30 mouse cellular contexts compared by ENCODE assay signal in genomic region chr1:23645093-23645492, GRCm38 (mm10).
A peak's percentile ranks its signal among the peaks of the same experiment; 100 is the strongest.
DNase-seq lines count a peak whose midpoint lies in the region; ATAC-seq lines count a peak whose summit lies in the region.
"Had no signal": no experiment of that assay in that cellular context is flagged by ENCODE, and none has a peak within 500 bp of the region (broad histone marks: within the 10 kb centered on the region; RNA-seq: fewer than 3 reads in every experiment).

No protein-coding gene starts in this region.

- no peaks in the 10 kb centered on the region for H3K4me1 ChIP-seq in intestine, embryonic 16.5 days (ENCODE audit: control insufficient read depth, insufficient read depth, low read length)
- H3K4me1 ChIP-seq: heart, embryonic 12.5 days; kidney, embryonic 15.5 days; liver, embryonic 13.5 days had no signal

- no peaks in the 10 kb centered on the region for H3K27me3 ChIP-seq in intestine, embryonic 16.5 days (replicated peaks; ENCODE audit: control insufficient read depth, insufficient read depth, low read length)
- H3K27me3 ChIP-seq: heart, embryonic 12.5 days; hindbrain, embryonic 13.5 days; kidney, embryonic 15.5 days; liver, embryonic 13.5 days had no signal

- H3K4me2 ChIP-seq in intestine, embryonic 16.5 days (ENCODE audit: low read depth, low read length): no peak overlapping the region
- H3K4me2 ChIP-seq: heart, embryonic 12.5 days; hindbrain, embryonic 13.5 days; kidney, embryonic 15.5 days; liver, embryonic 13.5 days had no signal

- no peaks in the 10 kb centered on the region for H3K9me3 ChIP-seq in intestine, embryonic 16.5 days (ENCODE audit: control insufficient read depth, low read length)
- H3K9me3 ChIP-seq: G1E; heart, embryonic 12.5 days; hindbrain, embryonic 13.5 days; kidney, embryonic 15.5 days; liver, embryonic 13.5 days had no signal

- H3K27ac ChIP-seq in intestine, embryonic 16.5 days (ENCODE audit: low read length): no peak overlapping the region
- H3K27ac ChIP-seq: gastrocnemius, adult 2 months; heart, adult 2 months; hindbrain, embryonic 13.5 days; kidney, embryonic 15.5 days; layer of hippocampus, adult 2 months; liver, embryonic 13.5 days; macrophage had no signal

- H3K9ac ChIP-seq in intestine, embryonic 16.5 days (ENCODE audit: low read depth, low read length): no peak overlapping the region
- H3K9ac ChIP-seq: heart, embryonic 12.5 days; hindbrain, embryonic 13.5 days; kidney, embryonic 15.5 days; liver, embryonic 13.5 days had no signal

- peak; percentile 9 for DNase-seq in adrenal gland, adult 8-10 months
- no peak for DNase-seq in adrenal gland, adult 18-20 months (ENCODE audit: low spot score in 2 of 2)
- DNase-seq in adrenal gland, postnatal 14 days: peak; percentile 31
- DNase-seq in thymus, postnatal 4 days: no peak
- no peak for DNase-seq in cerebellum, adult 9-10 months
- DNase-seq in testis, postnatal 10 days (ENCODE audit: low spot score): no peak
- DNase-seq: cerebellum, adult 8-10 months; cerebellum, postnatal 36 days; gastrocnemius, adult 2 months; gastrocnemius, postnatal 36 days; heart, adult 2 months; heart, postnatal 4 days; kidney, adult 18-20 months; kidney, postnatal 36 days; left cerebral cortex, postnatal 4 days; liver, embryonic 13.5 days; lung, adult 2 months; lung, postnatal 10 days; midbrain, embryonic 14.5 days; retina, postnatal 1 day; right cerebral cortex, postnatal 14 days; thymus, postnatal 14 days had no signal

- peak; percentile 65; the same call in 1 of the 2 replicates for ATAC-seq in intestine, embryonic 16.5 days
- ATAC-seq: forebrain, embryonic 16.5 days had no signal

- H3K4me3 ChIP-seq in intestine, embryonic 16.5 days (ENCODE audit: low read length): no peak overlapping the region
- H3K4me3 ChIP-seq: gastrocnemius, adult 2 months; heart, adult 2 months; heart, embryonic 12.5 days; hindbrain, embryonic 13.5 days; kidney, embryonic 15.5 days; layer of hippocampus, adult 2 months; liver, embryonic 13.5 days had no signal

- no peaks in the 10 kb centered on the region for H3K36me3 ChIP-seq in intestine, embryonic 16.5 days (ENCODE audit: control insufficient read depth, insufficient read depth, low read length)
- H3K36me3 ChIP-seq: G1E; heart, embryonic 12.5 days; hindbrain, embryonic 13.5 days; kidney, embryonic 15.5 days; liver, embryonic 13.5 days had no signal

- WGBS in intestine, embryonic 16.5 days: 79% methylated on average over 2 of the region's 2 CpGs

Comparison
In these comparisons a context has a peak if more than half of its experiments do, and no peak if none do; other contexts are left out.
1. DNase-seq: peak in adrenal gland, adult 8-10 months (single experiment) and adrenal gland, postnatal 14 days (single experiment); none in adrenal gland, adult 18-20 months (0 of 2), thymus, postnatal 4 days (single experiment), cerebellum, adult 9-10 months (single experiment) and testis, postnatal 10 days (single experiment).